In genomic region chr2:38512308-38513182, GRCm38 (mm10) we compare ENCODE assay signal across 7 mouse cellular contexts. TPM values are rescaled to one million over a fixed set of nuclear protein-coding genes. Genes with fewer than 3 reads are reported as not detected.
DNase-seq lines count a peak whose midpoint lies in the region; ATAC-seq and TF ChIP-seq lines count a peak whose summit lies in the region.

No protein-coding gene starts in this region.

- peak overlapping the region; percentile 72 for H3K9ac ChIP-seq in MEL (ENCODE audit: control insufficient read depth, low read depth, low read length, poor library complexity, severe bottlenecking)
- peak overlapping the region; percentile 90 for H3K9ac ChIP-seq in forebrain, embryonic 14.5 days (ENCODE audit: low read length)
- H3K9ac ChIP-seq in limb, embryonic 15.5 days, result peak overlapping the region; percentile 89

- H3K79me2 ChIP-seq in MEL (ENCODE audit: control insufficient read depth, insufficient read depth, low read length, poor library complexity), result no peaks in the 10 kb centered on the region
- peaks cover 40% of the 10 kb centered on the region for H3K79me2 ChIP-seq in myocyte (ENCODE audit: control insufficient read depth, insufficient read depth)

- H3K4me1 ChIP-seq in MEL (ENCODE audit: control insufficient read depth in 1 of 2, insufficient read depth in 2 of 2, low read length in 2 of 2), result no peaks in the 10 kb centered on the region
- peaks cover 32% of the 10 kb centered on the region for H3K4me1 ChIP-seq in forebrain, embryonic 14.5 days (ENCODE audit: control insufficient read depth, insufficient read depth, low read length)
- peaks cover 58% of the 10 kb centered on the region for H3K4me1 ChIP-seq in hindbrain, embryonic 10.5 days (replicated peaks)
- H3K4me1 ChIP-seq in limb, embryonic 15.5 days, result peaks cover 51% of the 10 kb centered on the region

- no peaks in the 10 kb centered on the region for H3K9me3 ChIP-seq in MEL (replicated peaks; ENCODE audit: insufficient read depth, low read length)
- H3K9me3 ChIP-seq in forebrain, embryonic 14.5 days (replicated peaks; ENCODE audit: control insufficient read depth, low read length), result 0 out of 2 replicates have a peak, but pooled peaks cover 2% of the 10 kb centered on the region
- H3K9me3 ChIP-seq in hindbrain, embryonic 10.5 days, result no peaks in the 10 kb centered on the region
- no peaks in the 10 kb centered on the region for H3K9me3 ChIP-seq in limb, embryonic 15.5 days

- no peak overlapping the region for H3K27ac ChIP-seq in MEL (ENCODE audit: control insufficient read depth, low read depth, low read length)
- H3K27ac ChIP-seq in forebrain, embryonic 14.5 days (ENCODE audit: low read depth, low read length), result peak overlapping the region; percentile 83
- peak overlapping the region; percentile 98 for H3K27ac ChIP-seq in hindbrain, embryonic 10.5 days
- H3K27ac ChIP-seq in limb, embryonic 15.5 days, result peak overlapping the region; percentile 97

- H3K4me2 ChIP-seq in forebrain, embryonic 14.5 days (ENCODE audit: low read length), result peak overlapping the region; percentile 76
- H3K4me2 ChIP-seq in limb, embryonic 15.5 days, result peak overlapping the region; percentile 70
- peak overlapping the region; percentile 77 for H3K4me2 ChIP-seq in myocyte (ENCODE audit: low read depth)

- no peak for TF ChIP-seq CTCF in MEL (IDR thresholded peaks at IDR 0.05 in 2 of 3, conservative IDR thresholded peaks at IDR 0.05 in 1 of 3; ENCODE audit: control insufficient read depth in 1 of 3, insufficient read depth in 1 of 3, low read depth in 2 of 3, low read length in 3 of 3, poor library complexity in 1 of 3, severe bottlenecking in 1 of 3)

- no peak for TF ChIP-seq EP300 in MEL (IDR thresholded peaks at IDR 0.05; ENCODE audit: low read depth in 1 of 2, low read length in 2 of 2)

- TF ChIP-seq POLR2A in MEL (IDR thresholded peaks at IDR 0.05; ENCODE audit: control insufficient read depth in 1 of 2, insufficient read depth in 1 of 2, low read depth in 1 of 2, low read length in 2 of 2, poor library complexity in 1 of 2), result no peak
- TF ChIP-seq POLR2A in myocyte (IDR thresholded peaks at IDR 0.05; ENCODE audit: insufficient read length, low read depth), result no peak

- peak overlapping the region; percentile 76 to 93 for H3K4me3 ChIP-seq in MEL (ENCODE audit: control insufficient read depth in 1 of 2, insufficient read depth in 1 of 2, low read depth in 2 of 2, low read length in 2 of 2)
- H3K4me3 ChIP-seq in forebrain, embryonic 14.5 days (ENCODE audit: low read depth, low read length), result peak overlapping the region; percentile 81
- peak overlapping the region; percentile 85 for H3K4me3 ChIP-seq in hindbrain, embryonic 10.5 days
- peak overlapping the region; percentile 85 for H3K4me3 ChIP-seq in limb, embryonic 15.5 days
- peak overlapping the region; percentile 47 for H3K4me3 ChIP-seq in myocyte

- H3K27me3 ChIP-seq in MEL (ENCODE audit: control insufficient read depth in 1 of 2, insufficient read depth in 2 of 2, low read length in 2 of 2), result no peaks in the 10 kb centered on the region
- H3K27me3 ChIP-seq in forebrain, embryonic 14.5 days (replicated peaks; ENCODE audit: control insufficient read depth, insufficient read depth, low read length), result no peaks in the 10 kb centered on the region
- no peaks in the 10 kb centered on the region for H3K27me3 ChIP-seq in hindbrain, embryonic 10.5 days (ENCODE audit: insufficient read depth, poor library complexity, severe bottlenecking)
- no peaks in the 10 kb centered on the region for H3K27me3 ChIP-seq in limb, embryonic 15.5 days
- no peaks in the 10 kb centered on the region for H3K27me3 ChIP-seq in myocyte (ENCODE audit: control insufficient read depth, insufficient read depth, insufficient read length)

- peak; percentile 68 for DNase-seq in A20 (ENCODE audit: low read depth, low spot score)
- peak; percentile 23 for DNase-seq in MEL (ENCODE audit: low read depth, low spot score)
- DNase-seq in forebrain, embryonic 14.5 days (ENCODE audit: low spot score), result peak; percentile 88
- DNase-seq in hindbrain, embryonic 10.5 days (ENCODE audit: low spot score), result peak; percentile 53
- no peak for DNase-seq in thymus, postnatal 0 days (ENCODE audit: low spot score)

- TF ChIP-seq RAD21 in MEL (IDR thresholded peaks at IDR 0.05; ENCODE audit: low read depth, low read length), result no peak

- peak overlapping the region; percentile 58 for H3ac ChIP-seq in myocyte (ENCODE audit: control insufficient read depth, insufficient read length)

- H3K36me3 ChIP-seq in MEL (ENCODE audit: control insufficient read depth in 1 of 2, insufficient read depth in 2 of 2, low read length in 2 of 2) (no peaks in the 10 kb centered on the region), myocyte (ENCODE audit: control insufficient read depth, insufficient read depth) (no peaks in the 10 kb centered on the region)
- no peaks in the 10 kb centered on the region for H3K36me3 ChIP-seq in forebrain, embryonic 14.5 days (ENCODE audit: control insufficient read depth, insufficient read depth, low read length)
- H3K36me3 ChIP-seq in hindbrain, embryonic 10.5 days, result no peaks in the 10 kb centered on the region
- no peaks in the 10 kb centered on the region for H3K36me3 ChIP-seq in limb, embryonic 15.5 days

- WGBS in forebrain, embryonic 14.5 days, result 1% methylated on average over 16 of the region's 16 CpGs
- WGBS in hindbrain, embryonic 10.5 days, result 13% methylated on average over 16 of the region's 16 CpGs
- 2% methylated on average over 16 of the region's 16 CpGs for WGBS in limb, embryonic 15.5 days

- ATAC-seq in forebrain, embryonic 14.5 days, result 0 out of 2 replicates have a peak, but pooled peaks have one; percentile 11
- no peak for ATAC-seq in limb, embryonic 15.5 days (ENCODE audit: insufficient number of reproducible peaks, low FRiP score, low TSS enrichment, low read depth)

TF ChIP-seq in MEL, 35 proteins besides CTCF, POLR2A, EP300 and RAD21:
- no peak for TF ChIP-seq RCOR1 (IDR thresholded peaks at IDR 0.05; ENCODE audit: low read depth, low read length)
- TF ChIP-seq KAT2A (conservative IDR thresholded peaks at IDR 0.05; ENCODE audit: low read depth, low read length), result no peak
- TF ChIP-seq TBP (IDR thresholded peaks at IDR 0.05; ENCODE audit: low read depth, low read length), result no peak
- no peak for TF ChIP-seq MYB (IDR thresholded peaks at IDR 0.05; ENCODE audit: low read depth, low read length)
- TF ChIP-seq ZNF384 (IDR thresholded peaks at IDR 0.05; ENCODE audit: low read depth, low read length), result no peak
- no peak for TF ChIP-seq MAFK (IDR thresholded peaks at IDR 0.05; ENCODE audit: borderline replicate concordance, low read depth, low read length)
- TF ChIP-seq MAZ (IDR thresholded peaks at IDR 0.05; ENCODE audit: low read depth, low read length), result no peak
- no peak for TF ChIP-seq E2F4 (IDR thresholded peaks at IDR 0.05; ENCODE audit: borderline replicate concordance, low read depth, low read length)
- TF ChIP-seq JUND (IDR thresholded peaks at IDR 0.05; ENCODE audit: low read depth, low read length), result no peak

TF ChIP-seq in myocyte, 11 proteins besides CTCF, POLR2A, EP300 and RAD21:
- TF ChIP-seq MYOG (IDR thresholded peaks at IDR 0.05; ENCODE audit: control insufficient read depth in 1 of 3, insufficient read depth in 1 of 3, insufficient read length in 2 of 3, low read depth in 2 of 3) (no peak), MAX (IDR thresholded peaks at IDR 0.05; ENCODE audit: low read depth) (no peak), CEBPB (IDR thresholded peaks at IDR 0.05; ENCODE audit: insufficient read depth, poor library complexity, severe bottlenecking) (peak; percentile 77; the same call in 1 of the 2 replicates)

RNA-seq across cellular contexts. Expression of gene Nek6, which starts 1.1 kb away (rescaled TPM):
- 3.5 and 3.7 TPM in 2 replicates for total RNA-seq in MEL (2012; rRNA removed)
- polyA plus RNA-seq in MEL (2012; ENCODE audit: insufficient read depth in 1 of 2, insufficient read length in 2 of 2, low read depth in 1 of 2, low replicate concordance in 2 of 2, missing spikeins in 1 of 2) (1 to 10 TPM in 1 of 2 experiments, not detected in 1; 5.4 TPM), myocyte (2012; fragmentation: generic; extraction: Trizol) (25.6 TPM)
- polyA plus RNA-seq in forebrain, embryonic 14.5 days (2014; fragmentation: Nextera tagmentation; extraction: Ambion mirVana), result 95.1 and 96.7 TPM in 2 replicates
- polyA plus RNA-seq in hindbrain, embryonic 10.5 days (2016; fragmentation: Nextera tagmentation; extraction: Ambion mirVana), result 68.8 and 77.5 TPM in 2 replicates
- 118 TPM in 2 replicates for polyA plus RNA-seq in limb, embryonic 15.5 days (2015; fragmentation: Nextera tagmentation; extraction: Ambion mirVana)
- polyA plus RNA-seq in thymus, postnatal 0 days (2015; fragmentation: Nextera tagmentation; extraction: Ambion mirVana), result 13.4 and 14.5 TPM in 2 replicates
